ENCODE assay signal across 8 mouse cellular contexts in genomic region chrX:12873698-12874144, GRCm38 (mm10).
DNase-seq lines count a peak whose midpoint lies in the region; ATAC-seq and TF ChIP-seq lines count a peak whose summit lies in the region.

No protein-coding gene starts in this region.

- 41% methylated on average over 22 of the region's 22 CpGs for WGBS in embryonic facial prominence, embryonic 15.5 days
- WGBS in heart, embryonic 10.5 days: 41% methylated on average over 22 of the region's 22 CpGs
- 54% methylated on average over 22 of the region's 22 CpGs for WGBS in kidney, embryonic 14.5 days
- WGBS in limb, embryonic 15.5 days: 46% methylated on average over 22 of the region's 22 CpGs
- 34% methylated on average over 22 of the region's 22 CpGs for WGBS in midbrain, postnatal 0 days

- no peak overlapping the region for H3K9ac ChIP-seq in embryonic facial prominence, embryonic 15.5 days
- peak overlapping the region; percentile 18; the same call in 1 of the 2 replicates for H3K9ac ChIP-seq in kidney, embryonic 14.5 days (ENCODE audit: low read depth, low read length)
- no peak overlapping the region for H3K9ac ChIP-seq in limb, embryonic 15.5 days
- peak overlapping the region; percentile 42; the same call in 1 of the 2 replicates for H3K9ac ChIP-seq in midbrain, postnatal 0 days (replicated peaks; ENCODE audit: low read length, poor library complexity, severe bottlenecking)

- H3K4me1 ChIP-seq in embryonic facial prominence, embryonic 15.5 days: no peaks in the 10 kb centered on the region
- H3K4me1 ChIP-seq in heart, embryonic 10.5 days: no peaks in the 10 kb centered on the region
- no peaks in the 10 kb centered on the region for H3K4me1 ChIP-seq in kidney, embryonic 14.5 days (ENCODE audit: control insufficient read depth, insufficient read depth, low read length)
- H3K4me1 ChIP-seq in limb, embryonic 15.5 days: no peaks in the 10 kb centered on the region
- no peaks in the 10 kb centered on the region for H3K4me1 ChIP-seq in midbrain, postnatal 0 days (ENCODE audit: insufficient read depth, low read length)

- ATAC-seq in embryonic facial prominence, embryonic 15.5 days (ENCODE audit: insufficient number of reproducible peaks, low FRiP score, low TSS enrichment, low read depth): peak; percentile 86
- ATAC-seq in kidney, embryonic 14.5 days (ENCODE audit: low FRiP score, low TSS enrichment): peak; percentile 91
- ATAC-seq in limb, embryonic 15.5 days (ENCODE audit: insufficient number of reproducible peaks, low FRiP score, low TSS enrichment, low read depth): no peak
- ATAC-seq in midbrain, postnatal 0 days (ENCODE audit: low FRiP score): peak; percentile 89

- TF ChIP-seq CTCF in midbrain, postnatal 0 days (IDR thresholded peaks at IDR 0.05): peak; percentile 92

- DNase-seq in 3T3-L1 (ENCODE audit: low read depth, low spot score): peak; percentile 39
- DNase-seq in adrenal gland, postnatal 4 days (ENCODE audit: low spot score in 2 of 2): peak; percentile 36 to 48
- DNase-seq in heart, embryonic 10.5 days (ENCODE audit: low spot score): peak; percentile 83
- DNase-seq in midbrain, postnatal 0 days (ENCODE audit: low spot score): peak; percentile 89
- peak; percentile 42 to 50 for DNase-seq in spleen, postnatal 36 days (ENCODE audit: low spot score in 2 of 2)

- H3K27me3 ChIP-seq in embryonic facial prominence, embryonic 15.5 days: no peaks in the 10 kb centered on the region
- H3K27me3 ChIP-seq in heart, embryonic 10.5 days (ENCODE audit: insufficient read depth, poor library complexity, severe bottlenecking): no peaks in the 10 kb centered on the region
- H3K27me3 ChIP-seq in kidney, embryonic 14.5 days (ENCODE audit: control insufficient read depth, insufficient read depth, low read length): peaks cover under 1% of the 10 kb centered on the region; the same call in 1 of the 2 replicates
- H3K27me3 ChIP-seq in limb, embryonic 15.5 days: 0 out of 2 replicates have a peak, but pooled peaks cover 3% of the 10 kb centered on the region
- H3K27me3 ChIP-seq in midbrain, postnatal 0 days (ENCODE audit: insufficient read depth, low read length): no peaks in the 10 kb centered on the region

- no peaks in the 10 kb centered on the region for H3K9me3 ChIP-seq in embryonic facial prominence, embryonic 15.5 days (replicated peaks)
- no peaks in the 10 kb centered on the region for H3K9me3 ChIP-seq in heart, embryonic 10.5 days
- no peaks in the 10 kb centered on the region for H3K9me3 ChIP-seq in kidney, embryonic 14.5 days (ENCODE audit: control insufficient read depth, low read length)
- no peaks in the 10 kb centered on the region for H3K9me3 ChIP-seq in limb, embryonic 15.5 days
- H3K9me3 ChIP-seq in midbrain, postnatal 0 days (ENCODE audit: low read length): no peaks in the 10 kb centered on the region

- H3K36me3 ChIP-seq in embryonic facial prominence, embryonic 15.5 days: no peaks in the 10 kb centered on the region
- no peaks in the 10 kb centered on the region for H3K36me3 ChIP-seq in heart, embryonic 10.5 days
- no peaks in the 10 kb centered on the region for H3K36me3 ChIP-seq in kidney, embryonic 14.5 days (ENCODE audit: control insufficient read depth, insufficient read depth, low read length)
- no peaks in the 10 kb centered on the region for H3K36me3 ChIP-seq in limb, embryonic 15.5 days
- no peaks in the 10 kb centered on the region for H3K36me3 ChIP-seq in midbrain, postnatal 0 days (ENCODE audit: insufficient read depth, low read length)

- H3K4me3 ChIP-seq in embryonic facial prominence, embryonic 15.5 days (replicated peaks): peak overlapping the region; percentile 37
- peak overlapping the region; percentile 50 for H3K4me3 ChIP-seq in heart, embryonic 10.5 days
- H3K4me3 ChIP-seq in kidney, embryonic 14.5 days (ENCODE audit: low read length): peak overlapping the region; percentile 21; the same call in 1 of the 2 replicates
- H3K4me3 ChIP-seq in limb, embryonic 15.5 days: peak overlapping the region; percentile 33
- peak overlapping the region; percentile 24; the same call in 1 of the 2 replicates for H3K4me3 ChIP-seq in midbrain, postnatal 0 days (ENCODE audit: low read depth, low read length)

- H3K4me2 ChIP-seq in embryonic facial prominence, embryonic 15.5 days (replicated peaks): peak overlapping the region; percentile 50
- peak overlapping the region; percentile 31 for H3K4me2 ChIP-seq in kidney, embryonic 14.5 days (replicated peaks; ENCODE audit: low read depth, low read length)
- peak overlapping the region; percentile 37 for H3K4me2 ChIP-seq in limb, embryonic 15.5 days
- H3K4me2 ChIP-seq in midbrain, postnatal 0 days (ENCODE audit: low read depth, low read length, poor library complexity, severe bottlenecking): peak overlapping the region; percentile 36

- peak overlapping the region; percentile 68 for H3K27ac ChIP-seq in embryonic facial prominence, embryonic 15.5 days (replicated peaks)
- peak overlapping the region; percentile 52; the same call in 1 of the 2 replicates for H3K27ac ChIP-seq in heart, embryonic 10.5 days
- no peak overlapping the region for H3K27ac ChIP-seq in kidney, embryonic 14.5 days (ENCODE audit: low read depth, low read length)
- H3K27ac ChIP-seq in limb, embryonic 15.5 days: no peak overlapping the region
- H3K27ac ChIP-seq in midbrain, postnatal 0 days (ENCODE audit: low read depth, low read length): peak overlapping the region; percentile 82

Comparison
In these comparisons a context has a peak if more than half of its experiments do, and no peak if none do; other contexts are left out.
1. DNase-seq: peak in every context shown above with its lines; median percentile 89 in midbrain, postnatal 0 days; 83 in heart, embryonic 10.5 days; 46 in spleen, postnatal 36 days; 42 in adrenal gland, postnatal 4 days; 39 in 3T3-L1.
2. H3K27ac ChIP-seq: peak in embryonic facial prominence, embryonic 15.5 days (single experiment), heart, embryonic 10.5 days (single experiment) and midbrain, postnatal 0 days (single experiment); none in kidney, embryonic 14.5 days (single experiment) and limb, embryonic 15.5 days (single experiment).
3. H3K9ac ChIP-seq: peak in kidney, embryonic 14.5 days (single experiment) and midbrain, postnatal 0 days (single experiment); none in embryonic facial prominence, embryonic 15.5 days (single experiment) and limb, embryonic 15.5 days (single experiment).
4. Peak in every context shown above with its lines, with median percentiles within 50 percentile points of each other: H3K4me2 ChIP-seq and H3K4me3 ChIP-seq.